Mouse (Mus musculus) spleen, adult 12 weeks (tissue): ENCODE measurements around the gene Scamp1.

Experiments
- DNase-seq: peaks from one replicate; pipeline ENCODE4 v3.0.0; 2022; ENCODE audit warnings: low spot score

Scamp1 gene

GRCm38 (mm10) chr13:94271284-94271683, 14.4 kb downstream of the Scamp1 start:
- no peak for DNase-seq

GRCm38 (mm10) chr13:94268201-94268600, 17.5 kb downstream of the Scamp1 start:
- DNase-seq = no peak

- no peak for DNase-seq
These were observed 18.5 kb downstream of the Scamp1 start for GRCm38 (mm10) chr13:94267190-94267589.

DNA sequence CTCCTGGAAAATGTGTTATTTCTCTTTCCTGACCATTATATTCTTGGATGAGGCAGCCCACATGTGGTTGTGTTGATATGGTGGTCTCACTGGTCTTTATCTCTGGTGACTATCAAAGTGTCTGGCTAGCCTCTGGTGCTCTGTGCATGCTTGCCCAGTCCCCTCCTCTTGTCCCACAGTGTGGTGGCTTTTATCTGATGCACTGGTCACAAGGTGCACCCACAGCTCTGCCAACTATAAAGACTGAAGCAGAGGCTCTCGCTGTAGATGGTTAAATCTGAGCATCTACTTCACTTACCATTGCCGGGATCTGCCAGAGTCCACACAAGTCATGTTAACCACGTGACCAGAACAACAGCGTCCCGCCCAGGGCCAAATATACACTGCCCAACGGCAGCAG, 19.1 kb downstream of the Scamp1 start:
- no peak for DNase-seq

- DNase-seq = no peak
These were observed 20.4 kb downstream of the Scamp1 start for GRCm38 (mm10) chr13:94265291-94265690.

- no peak for DNase-seq
These were observed 21.7 kb downstream of the Scamp1 start for GRCm38 (mm10) chr13:94263943-94264342.

DNA sequence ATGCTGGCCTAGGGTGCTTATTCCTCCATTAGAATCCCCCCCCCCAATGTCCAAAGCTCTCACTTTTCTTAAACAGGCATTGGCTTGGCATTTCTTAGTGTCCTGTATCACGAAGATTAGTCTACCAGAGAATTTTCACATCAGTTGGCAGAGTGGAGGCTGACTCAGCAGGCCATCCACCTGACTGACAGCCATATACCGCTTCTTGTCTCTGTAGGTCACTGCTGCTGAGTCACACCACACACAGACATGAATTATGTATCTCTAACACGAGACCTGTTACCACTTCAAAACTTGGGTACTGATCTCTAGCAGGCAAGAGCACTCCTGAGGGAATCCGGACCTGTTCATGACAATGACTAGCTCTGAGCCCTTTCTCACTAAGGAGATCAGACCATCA, 23.1 kb downstream of the Scamp1 start:
- no peak for DNase-seq

GRCm38 (mm10) chr13:94261624-94262023, 24.0 kb downstream of the Scamp1 start:
- DNase-seq = no peak

DNA sequence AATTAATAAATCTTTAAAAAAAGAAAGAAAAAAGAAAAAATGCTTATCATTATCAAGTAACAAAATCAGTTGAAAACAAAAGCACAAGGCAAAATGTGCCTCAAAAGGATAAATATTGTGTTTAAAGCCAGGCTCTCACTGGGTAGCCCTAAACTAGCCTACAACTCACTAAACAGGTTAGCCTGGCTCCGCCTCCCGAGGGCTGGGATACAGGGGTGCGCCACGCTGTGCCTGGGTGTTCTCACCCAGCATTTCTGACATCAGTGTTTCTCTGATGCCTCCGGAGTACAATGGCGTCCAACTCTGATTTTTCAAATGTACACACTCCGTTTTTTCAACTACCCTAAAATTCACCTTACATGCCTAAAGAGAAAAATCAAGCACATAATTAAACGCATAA, 24.7 kb downstream of the Scamp1 start:
- no peak for DNase-seq

DNA sequence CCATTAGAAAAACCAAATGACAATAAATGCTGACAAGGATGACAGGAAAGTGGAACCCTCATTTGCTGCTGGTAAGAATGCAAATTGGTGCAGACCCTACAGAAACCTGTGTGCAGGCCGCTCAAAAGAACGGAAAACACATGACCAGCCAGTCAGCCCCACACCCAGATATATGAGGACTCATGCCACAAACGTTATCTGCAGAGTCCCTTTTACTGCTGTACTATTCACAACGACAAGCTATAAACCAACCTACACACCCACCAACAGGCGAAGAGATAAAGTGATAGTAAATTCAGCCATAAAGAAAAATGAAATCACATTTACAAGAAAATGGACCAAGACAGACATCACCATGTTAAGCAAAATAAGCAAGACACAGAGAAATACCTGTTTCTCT, 26.4 kb downstream of the Scamp1 start:
- no peak for DNase-seq

DNA sequence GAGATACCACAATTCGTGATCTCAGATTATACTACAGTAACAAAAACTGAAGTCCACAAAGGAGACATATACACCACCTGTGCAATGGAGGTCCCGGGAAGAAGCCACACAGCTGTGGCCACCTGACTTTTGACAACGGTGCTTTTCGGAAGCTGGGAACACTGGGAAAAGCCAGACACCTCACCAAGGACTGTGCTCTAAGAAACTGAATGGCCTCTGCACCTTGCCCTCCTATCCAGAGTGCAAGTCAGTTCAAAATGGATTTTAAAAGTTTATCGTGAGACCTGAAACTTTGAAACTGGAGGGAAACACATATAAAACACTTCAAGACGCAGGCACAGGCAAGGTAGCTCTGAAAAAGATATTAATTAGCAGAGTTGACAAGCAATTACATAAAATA, 27.1 kb downstream of the Scamp1 start:
- no peak for DNase-seq

DNA sequence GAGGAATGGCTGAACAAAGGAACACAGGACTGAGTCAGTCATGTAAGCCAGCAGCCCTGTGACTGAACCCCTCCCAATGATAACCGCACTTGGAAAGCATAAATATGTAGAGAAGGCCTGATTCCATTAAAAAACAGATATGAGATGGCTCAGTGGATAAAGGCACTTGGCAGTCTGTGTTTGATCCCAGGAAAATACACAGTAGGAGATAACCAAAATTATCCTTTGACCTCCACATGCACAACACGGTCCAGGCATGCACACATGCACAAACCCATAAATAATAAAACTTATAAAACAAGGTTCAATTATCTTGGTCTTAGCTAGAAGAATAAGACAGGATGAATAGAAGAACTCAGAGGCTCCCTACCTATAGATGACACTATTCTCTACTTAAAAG, 27.9 kb downstream of the Scamp1 start:
- no peak for DNase-seq

DNA sequence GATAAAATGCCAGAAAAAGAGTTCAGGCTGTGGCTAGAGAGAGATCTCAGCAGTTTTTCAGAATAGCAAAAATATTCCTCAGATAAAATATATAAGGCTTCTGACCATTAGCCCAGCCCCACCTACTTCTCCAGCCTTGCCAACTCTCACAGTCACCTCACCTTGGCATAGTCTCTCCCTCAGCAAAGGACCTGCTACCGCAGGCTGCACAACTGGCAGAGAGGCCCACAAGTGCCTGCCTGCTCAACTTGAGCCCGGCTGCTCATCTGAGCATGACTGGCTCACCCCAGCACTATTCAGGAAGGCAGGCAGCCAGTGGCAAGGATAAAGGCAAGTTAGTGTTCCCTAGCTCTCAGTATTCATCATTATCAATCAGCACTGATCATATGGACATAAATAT, 30.5 kb downstream of the Scamp1 start:
- no peak for DNase-seq

- DNase-seq = no peak
These were observed 31.4 kb downstream of the Scamp1 start for GRCm38 (mm10) chr13:94254286-94254685.

- DNase-seq = no peak
These were observed 32.6 kb downstream of the Scamp1 start for GRCm38 (mm10) chr13:94253052-94253451.

- DNase-seq = no peak
These were observed 34.9 kb downstream of the Scamp1 start for GRCm38 (mm10) chr13:94250761-94251160.

GRCm38 (mm10) chr13:94250188-94250587, 35.5 kb downstream of the Scamp1 start:
- DNase-seq = no peak

DNA sequence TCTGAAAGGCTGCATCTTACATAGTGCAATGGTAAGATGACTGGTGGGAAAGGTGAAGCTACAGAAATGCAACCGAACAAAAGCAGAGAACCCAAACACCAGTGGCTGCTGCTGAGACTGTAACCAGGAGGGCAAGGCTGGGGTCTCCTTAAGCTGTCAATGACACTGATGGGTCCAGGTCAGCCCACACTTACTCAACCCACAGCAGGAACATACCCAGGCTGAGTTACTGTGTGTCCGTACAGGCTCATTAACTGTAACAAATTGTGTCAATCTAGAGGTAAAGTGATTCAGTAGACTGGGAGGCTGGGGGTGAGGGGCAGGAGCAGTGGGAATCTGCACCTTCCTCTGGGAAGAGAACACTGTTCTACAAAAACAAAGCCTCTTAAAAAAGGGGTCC, 42.8 kb downstream of the Scamp1 start:
- no peak for DNase-seq

GRCm38 (mm10) chr13:94241892-94242524, 43.6 kb downstream of the Scamp1 start:
- DNase-seq = no peak

DNA sequence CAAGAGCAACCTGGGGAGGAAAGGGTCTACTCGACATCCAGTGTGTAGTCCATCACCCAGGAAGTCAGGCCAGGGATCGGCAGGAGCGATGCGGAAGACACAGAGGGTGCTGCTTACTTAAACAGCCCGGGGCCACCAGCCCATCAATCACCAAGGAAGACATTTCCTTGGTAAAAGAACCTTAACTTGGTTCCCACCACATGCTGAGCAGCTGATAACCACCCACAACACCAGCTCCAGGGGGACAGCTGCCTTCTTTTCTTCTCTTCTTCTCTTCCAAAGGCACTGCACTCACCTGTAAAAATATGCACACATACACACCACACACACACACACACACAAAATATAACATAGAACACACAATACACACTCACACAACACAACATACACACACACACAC, 44.8 kb downstream of the Scamp1 start:
- no peak for DNase-seq

DNA sequence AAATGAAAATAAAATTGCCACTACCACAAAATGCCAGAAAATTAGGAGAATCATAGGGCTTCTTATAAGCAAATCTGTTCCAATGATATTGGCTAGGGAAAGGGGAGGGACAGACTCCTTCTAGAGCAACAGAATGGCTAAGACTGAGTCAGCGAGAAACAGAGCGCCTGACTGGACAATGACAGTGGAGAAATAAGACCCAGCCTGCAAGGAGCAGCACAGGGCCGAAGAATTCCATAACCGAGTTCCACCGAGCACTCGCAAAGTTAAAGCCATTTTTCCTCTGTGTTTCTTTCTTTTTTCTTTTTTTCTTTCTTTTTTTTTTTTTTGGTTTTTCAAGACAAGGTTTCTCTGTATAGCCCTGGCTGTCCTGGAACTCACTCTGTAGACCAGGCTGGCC, 45.5 kb downstream of the Scamp1 start:
- DNase-seq = no peak

DNA sequence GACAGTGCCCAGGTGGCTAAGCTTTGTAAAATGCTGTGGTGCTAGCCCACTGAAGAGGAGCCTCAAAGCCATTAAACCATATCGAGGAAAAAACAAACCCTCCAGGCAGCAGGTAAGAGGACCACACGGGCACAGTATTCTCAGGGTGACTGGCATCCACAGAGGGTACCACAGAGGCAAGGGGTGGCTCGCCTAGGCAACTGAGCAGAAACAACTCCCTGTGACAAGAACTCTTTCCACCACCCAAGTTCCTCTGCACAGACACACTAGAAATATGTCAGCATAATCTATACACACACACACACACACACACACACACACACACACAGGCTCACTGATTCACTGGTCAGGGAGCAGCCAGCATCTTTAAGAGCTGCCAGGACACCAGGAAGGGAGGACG, 46.2 kb downstream of the Scamp1 start:
- DNase-seq = no peak

DNA sequence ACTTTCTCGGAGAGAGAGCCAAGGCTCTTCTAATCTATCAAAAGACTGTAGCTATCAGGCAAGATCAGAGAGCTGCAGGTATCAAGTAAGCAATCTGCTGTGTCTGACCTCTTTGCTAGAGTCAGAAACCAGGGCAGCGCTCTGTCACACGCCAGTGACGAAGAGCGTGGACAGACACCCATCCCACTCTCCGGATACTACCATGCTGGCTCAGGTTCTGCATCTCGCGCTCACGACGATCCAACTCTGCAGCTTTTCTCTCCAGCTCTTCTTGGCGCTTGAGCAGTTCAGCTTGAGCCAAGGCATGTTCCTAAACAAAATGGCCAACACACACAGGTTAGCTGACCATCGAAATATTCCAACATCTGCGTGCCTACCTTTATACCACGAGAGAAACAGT, 53.8 kb downstream of the Scamp1 start:
- DNase-seq = no peak
